Mouse (Mus musculus): ENCODE measurements around the gene Dusp7.

- TF ChIP-seq CTCF (IDR thresholded peaks at IDR 0.05; ENCODE audit: low read depth, low read length) (no peak), POLR2A (IDR thresholded peaks at IDR 0.05; ENCODE audit: borderline replicate concordance, low read depth, low read length) (no peak)
Measured at GRCm38 (mm10) chr9:106355975-106356286, 12.5 kb upstream of the Dusp7 start.
